8 mouse cellular contexts compared by ENCODE assay signal in genomic region chr3:87910573-87911141, GRCm38 (mm10). TPM values are rescaled to one million over a fixed set of nuclear protein-coding genes. Genes with fewer than 3 reads are reported as not detected.
DNase-seq lines count a peak whose midpoint lies in the region; TF ChIP-seq lines count a peak whose summit lies in the region.

No protein-coding gene starts in this region.

- DNase-seq in ES-CJ7 (ENCODE audit: low read depth, low spot score): peak; percentile 99
- peak; percentile 85 for DNase-seq in fibroblast of lung, adult 2 months (ENCODE audit: low read depth)
- DNase-seq in heart, postnatal 10 days: peak; percentile 86 to 90
- peak; percentile 94 to 95 for DNase-seq in kidney, postnatal 36 days
- peak; percentile 96 for DNase-seq in lung, postnatal 10 days
- DNase-seq in ovary, postnatal 36 days (ENCODE audit: low spot score): peak; percentile 78
- no peak for DNase-seq in T-cell, adult 2 months (ENCODE audit: low spot score)

- WGBS in bone marrow, adult 2 months: 17% methylated on average over 12 of the region's 12 CpGs

- TF ChIP-seq CTCF in bone marrow, adult 2 months (IDR thresholded peaks at IDR 0.05; ENCODE audit: control insufficient read depth, insufficient read depth, low read length): no peak

- no peak for TF ChIP-seq POLR2A in bone marrow, adult 2 months (IDR thresholded peaks at IDR 0.05; ENCODE audit: borderline replicate concordance, control insufficient read depth, low read depth, low read length)

- intact Hi-C loops in heart, postnatal 10 days (cut with DNase I): no loop called here

- peaks cover 4% of the 10 kb centered on the region for H3K4me1 ChIP-seq in bone marrow, adult 2 months (ENCODE audit: control insufficient read depth, insufficient read depth, low read length)

- no peak overlapping the region for H3K27ac ChIP-seq in bone marrow, adult 2 months (ENCODE audit: control insufficient read depth, insufficient read depth, low read depth, low read length, poor library complexity)

- peak overlapping the region; percentile 55 for H3K4me3 ChIP-seq in bone marrow, adult 2 months (replicated peaks; ENCODE audit: control insufficient read depth, low read depth, low read length)

RNA-seq across cellular contexts. Expression of gene Hdgf, which starts 4.5 kb away (rescaled TPM):
- polyA plus RNA-seq in bone marrow, adult 2 months (2011; ENCODE audit: insufficient read depth, insufficient read length, low replicate concordance, missing spikeins): 286 and 446 TPM in 2 replicates
- total RNA-seq in heart, postnatal 10 days (2021): 100 to 1,000 TPM; 106 to 112 TPM

RNA-seq across cellular contexts. Expression of gene Mrpl24, which starts 8.6 kb away (rescaled TPM):
- 98.1 and 217 TPM in 2 replicates for polyA plus RNA-seq in bone marrow, adult 2 months (2011; ENCODE audit: insufficient read depth, insufficient read length, low replicate concordance, missing spikeins)
- total RNA-seq in heart, postnatal 10 days (2021): 10 to 100 TPM; 60.5 to 75.5 TPM

RNA-seq across cellular contexts. Expression of gene Isg20l2, which starts 19.5 kb away (rescaled TPM):
- polyA plus RNA-seq in bone marrow, adult 2 months (2011; ENCODE audit: insufficient read depth, insufficient read length, low replicate concordance, missing spikeins): 16.4 and 18.4 TPM in 2 replicates
- total RNA-seq in heart, postnatal 10 days (2021): 10 to 100 TPM; 16.2 to 18.9 TPM

RNA-seq across cellular contexts. Expression of gene Rrnad1, which starts 19.9 kb away (rescaled TPM):
- 16.2 and 27.7 TPM in 2 replicates for polyA plus RNA-seq in bone marrow, adult 2 months (2011; ENCODE audit: insufficient read depth, insufficient read length, low replicate concordance, missing spikeins)
- 1 to 10 TPM; 6.8 to 7.0 TPM for total RNA-seq in heart, postnatal 10 days (2021)

RNA-seq across cellular contexts. Expression of gene Prcc, which starts 25.2 kb away (rescaled TPM):
- polyA plus RNA-seq in bone marrow, adult 2 months (2011; ENCODE audit: insufficient read depth, insufficient read length, low replicate concordance, missing spikeins): 30.5 and 56.5 TPM in 2 replicates
- 10 to 100 TPM; 54.8 to 56.2 TPM for total RNA-seq in heart, postnatal 10 days (2021)
